Mouse (Mus musculus) embryonic fibroblast, embryonic 13.5 days (primary cell): ENCODE data around the gene Tfap2e. TPM values are rescaled to one million over a fixed set of nuclear protein-coding genes. Genes with fewer than 3 reads are reported as not detected.
A peak's percentile ranks its signal among the peaks of the same experiment; 100 is the strongest.

Experiments
- H3K27ac ChIP-seq: 2 replicates; pipeline ENCODE4 v1.5.1; 2012; ENCODE audit warnings: low read length, control low read depth, inconsistent platforms; ENCODE audit not compliant: insufficient read depth
- H3K4me1 ChIP-seq: 2 replicates; pipeline ENCODE4 v1.6.1; 2011; ENCODE audit warnings: low read length; ENCODE audit not compliant: control insufficient read depth, insufficient read depth
- H3K4me3 ChIP-seq: 2 replicates; pipeline ENCODE4 v1.5.1; 2011; ENCODE audit warnings: mild to moderate bottlenecking, control low read depth, low read length; ENCODE audit not compliant: insufficient read depth
- CTCF ChIP-seq: IDR thresholded peaks from 2 replicates; pipeline ENCODE4 v1.5.1; 2011; ENCODE audit warnings: mild to moderate bottlenecking, control low read depth, low read length, moderate library complexity, borderline replicate concordance; ENCODE audit not compliant: insufficient read depth
- POLR2A ChIP-seq: IDR thresholded peaks from 2 replicates; pipeline ENCODE4 v1.6.1; 2011; ENCODE audit warnings: low read depth, mild to moderate bottlenecking, control low read depth, low read length, moderate library complexity
- polyA plus RNA-seq: library from polyadenylated mRNA; stranded (reverse); fragments of >200 nt; gene quantifications from 2 replicates; pipeline ENCODE4 v1.2.4, GENCODE M21; 2011; ENCODE audit warnings: low read depth; ENCODE audit not compliant: missing spikeins, insufficient read length

Tfap2e gene
- polyA plus RNA-seq, 1 experiment = not detected

DNA sequence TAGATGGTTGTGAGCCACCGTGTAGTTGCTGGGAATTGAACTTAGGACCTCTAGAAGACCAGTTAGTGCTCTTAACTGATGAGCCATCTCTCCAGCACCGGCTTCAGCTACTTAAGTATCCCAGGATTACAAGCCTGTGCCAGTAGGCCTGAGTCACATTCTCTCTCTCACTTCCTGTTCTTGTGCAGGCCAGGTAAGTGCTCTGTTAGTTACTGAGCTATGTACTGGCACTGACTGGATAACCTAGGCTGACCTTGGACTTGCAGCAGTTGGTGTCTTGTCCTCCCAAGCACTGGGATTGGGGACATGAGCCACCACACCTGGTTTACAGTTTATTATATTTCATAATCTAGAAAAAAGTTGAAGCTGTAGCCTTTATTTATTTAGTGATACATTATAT lies 27.4 kb upstream of the Tfap2e start:
- Histone ChIP-seq H3K4me1 (peaks cover 3% of the 10 kb centered on the region; the same call in 1 of the 2 replicates), H3K4me3 (no peak overlapping the region), H3K27ac (no peak overlapping the region)
- no peak for TF ChIP-seq POLR2A
- TF ChIP-seq CTCF = no peak

DNA sequence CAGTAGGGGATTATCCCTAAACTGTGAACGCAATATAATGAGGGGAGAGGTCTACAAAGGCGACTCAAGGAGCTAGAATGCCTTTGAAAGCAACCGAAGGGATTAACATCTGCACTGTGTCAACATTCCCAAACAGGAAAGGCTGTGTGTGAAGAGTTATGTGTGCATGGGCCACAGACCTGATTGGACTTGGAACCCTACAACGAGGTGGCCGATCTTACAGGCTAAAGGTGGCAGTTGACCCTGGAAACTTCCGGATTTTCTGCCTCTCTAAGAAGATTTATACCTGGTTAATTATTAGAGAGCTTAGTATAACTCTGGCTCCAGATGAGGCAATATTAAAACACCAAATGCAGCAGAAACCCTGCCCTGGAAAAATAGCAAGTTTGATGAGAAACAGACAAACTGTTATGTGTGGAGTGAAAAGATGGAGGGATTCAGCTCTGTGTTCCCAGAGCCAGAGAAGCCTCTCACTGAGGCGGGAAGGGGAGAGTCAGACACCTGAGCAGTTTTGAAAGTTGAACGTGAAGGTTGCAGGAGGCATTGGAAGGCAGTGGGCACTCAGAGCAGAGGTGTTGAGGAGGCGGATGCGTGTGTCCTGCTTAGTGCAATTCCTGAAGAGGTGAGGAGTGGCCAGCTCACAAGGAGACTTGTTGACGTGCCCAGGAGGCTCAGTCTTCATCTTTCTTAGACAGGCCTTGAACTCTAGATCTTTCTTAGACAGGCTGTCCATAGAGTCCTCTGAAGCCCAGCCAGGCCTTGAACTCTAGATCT lies 26.7 kb upstream of the Tfap2e start:
- no peak overlapping the region for H3K4me3 ChIP-seq
- H3K27ac ChIP-seq = peak overlapping the region; percentile 63
- TF ChIP-seq POLR2A (no peak), CTCF (no peak)
- peaks cover 3% of the 10 kb centered on the region; the same call in 1 of the 2 replicates for H3K4me1 ChIP-seq

DNA sequence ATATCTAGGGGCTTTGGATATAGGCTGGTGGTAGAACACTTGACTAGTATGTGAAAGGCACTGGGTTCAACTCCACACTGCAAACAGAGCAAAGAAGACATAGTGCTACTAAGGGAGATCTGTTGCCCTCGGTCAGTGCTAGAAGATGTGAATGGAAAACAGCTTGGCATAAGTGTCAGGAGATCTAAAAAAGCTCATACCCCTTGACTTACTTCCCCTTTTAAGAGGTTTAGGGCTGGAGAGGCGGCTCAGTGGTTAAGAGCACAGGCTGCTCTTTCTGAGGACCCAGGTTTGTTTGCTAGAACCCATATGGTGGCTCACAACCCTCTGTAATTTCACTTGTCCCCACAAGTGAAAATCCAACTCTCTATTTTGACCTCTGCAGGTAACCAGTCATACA lies 23.4 kb upstream of the Tfap2e start:
- Histone ChIP-seq H3K4me3 (no peak overlapping the region), H3K27ac (no peak overlapping the region), H3K4me1 (peaks cover 6% of the 10 kb centered on the region)
- TF ChIP-seq CTCF = no peak
- TF ChIP-seq POLR2A = no peak

DNA sequence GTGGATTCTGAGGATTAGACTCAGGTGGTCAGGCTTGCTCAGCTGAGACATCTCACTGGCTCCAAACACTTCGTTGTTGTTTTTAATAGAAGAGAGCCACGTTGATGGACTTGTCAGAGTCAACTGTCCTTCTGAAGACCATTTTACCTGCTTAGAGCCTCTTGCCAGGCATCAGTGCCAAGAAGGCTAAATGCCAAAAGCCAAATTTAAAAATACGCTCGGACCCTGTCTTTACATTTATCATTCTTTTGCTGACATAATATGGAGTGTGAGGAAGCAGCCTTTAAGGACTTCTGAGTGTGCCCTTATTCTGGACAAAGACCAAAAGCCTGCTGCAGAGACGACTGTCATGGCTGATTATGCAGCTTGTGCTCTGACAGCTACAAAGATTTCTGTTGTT lies 22.3 kb upstream of the Tfap2e start:
- Histone ChIP-seq H3K27ac (no peak overlapping the region), H3K4me1 (peaks cover 6% of the 10 kb centered on the region), H3K4me3 (no peak overlapping the region)
- TF ChIP-seq CTCF = no peak
- no peak for TF ChIP-seq POLR2A

DNA sequence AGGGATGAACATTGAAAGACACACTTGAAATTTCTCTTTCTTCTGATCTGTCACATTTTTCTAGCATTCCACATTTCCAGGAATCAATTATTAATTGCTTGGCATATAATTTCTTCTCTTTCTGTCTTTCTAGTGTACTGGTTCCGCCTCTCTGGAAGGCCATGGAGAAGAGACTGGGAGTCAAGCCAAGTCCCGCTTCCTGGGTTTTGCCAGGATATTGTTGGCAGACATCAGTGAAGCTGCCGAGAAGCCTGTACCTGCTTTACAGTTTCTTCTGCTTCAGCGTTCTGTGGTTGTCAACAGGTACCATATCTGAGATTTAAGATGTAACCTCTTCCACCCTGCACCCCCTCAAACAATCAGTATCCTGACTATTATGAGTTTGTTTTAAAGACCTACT lies 20.7 kb upstream of the Tfap2e start:
- Histone ChIP-seq H3K27ac (no peak overlapping the region), H3K4me3 (no peak overlapping the region), H3K4me1 (peaks cover 3% of the 10 kb centered on the region; the same call in 1 of the 2 replicates)
- TF ChIP-seq POLR2A (no peak), CTCF (no peak)

DNA sequence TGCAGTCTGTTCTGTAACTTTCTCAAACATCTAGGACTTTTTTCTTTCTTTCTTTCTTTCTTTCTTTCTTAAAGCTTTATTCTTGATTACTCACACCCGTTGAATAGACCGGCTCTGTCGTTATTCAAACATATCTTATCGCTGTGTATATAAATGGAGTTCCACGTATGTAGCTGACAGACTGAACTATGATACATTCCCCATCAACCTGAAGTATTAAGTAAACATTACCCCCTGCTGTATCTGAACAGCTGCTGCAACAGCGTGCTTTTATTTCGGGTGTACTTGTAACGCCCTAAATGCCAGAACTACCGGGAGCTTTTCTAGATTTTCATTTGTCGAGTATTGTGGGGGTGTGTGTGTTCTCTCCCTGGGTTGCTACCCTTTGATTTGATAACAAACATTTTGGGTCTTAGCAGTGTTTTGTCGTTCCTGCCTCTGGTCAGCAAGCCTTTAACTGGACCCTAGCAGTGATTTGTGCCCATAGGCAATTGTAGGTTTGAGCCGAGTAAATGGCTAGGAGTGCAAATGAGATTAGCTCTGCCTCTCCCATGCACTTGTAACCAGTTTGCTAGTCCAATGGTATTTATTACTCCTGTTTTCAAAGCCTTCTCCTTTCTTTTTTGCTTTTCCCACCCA lies 18.8 kb upstream of the Tfap2e start:
- no peak for TF ChIP-seq POLR2A
- Histone ChIP-seq H3K27ac (no peak overlapping the region), H3K4me1 (peaks cover 3% of the 10 kb centered on the region; the same call in 1 of the 2 replicates), H3K4me3 (no peak overlapping the region)

DNA sequence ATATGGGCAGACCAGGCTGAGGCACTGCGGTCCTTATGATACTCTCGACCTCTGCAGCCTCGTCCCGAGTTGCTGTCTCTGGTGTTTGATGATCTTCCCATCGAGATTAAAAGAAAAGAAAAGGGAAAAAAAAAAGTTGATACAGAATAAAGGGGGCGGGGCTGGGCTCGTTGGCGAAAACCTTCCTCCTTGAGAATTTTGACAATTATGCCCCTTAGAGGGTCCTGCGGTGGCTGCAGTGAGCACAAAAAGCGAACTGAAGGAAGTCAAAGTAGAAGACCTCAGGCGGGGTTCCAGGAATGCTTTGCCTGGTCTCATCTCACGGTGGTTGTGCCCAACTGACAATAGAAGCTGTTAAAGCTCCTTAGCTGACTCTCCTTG lies 18.2 kb upstream of the Tfap2e start:
- Histone ChIP-seq H3K4me3 (peak overlapping the region; percentile 75), H3K27ac (peak overlapping the region; percentile 96; the same call in 1 of the 2 replicates)

DNA sequence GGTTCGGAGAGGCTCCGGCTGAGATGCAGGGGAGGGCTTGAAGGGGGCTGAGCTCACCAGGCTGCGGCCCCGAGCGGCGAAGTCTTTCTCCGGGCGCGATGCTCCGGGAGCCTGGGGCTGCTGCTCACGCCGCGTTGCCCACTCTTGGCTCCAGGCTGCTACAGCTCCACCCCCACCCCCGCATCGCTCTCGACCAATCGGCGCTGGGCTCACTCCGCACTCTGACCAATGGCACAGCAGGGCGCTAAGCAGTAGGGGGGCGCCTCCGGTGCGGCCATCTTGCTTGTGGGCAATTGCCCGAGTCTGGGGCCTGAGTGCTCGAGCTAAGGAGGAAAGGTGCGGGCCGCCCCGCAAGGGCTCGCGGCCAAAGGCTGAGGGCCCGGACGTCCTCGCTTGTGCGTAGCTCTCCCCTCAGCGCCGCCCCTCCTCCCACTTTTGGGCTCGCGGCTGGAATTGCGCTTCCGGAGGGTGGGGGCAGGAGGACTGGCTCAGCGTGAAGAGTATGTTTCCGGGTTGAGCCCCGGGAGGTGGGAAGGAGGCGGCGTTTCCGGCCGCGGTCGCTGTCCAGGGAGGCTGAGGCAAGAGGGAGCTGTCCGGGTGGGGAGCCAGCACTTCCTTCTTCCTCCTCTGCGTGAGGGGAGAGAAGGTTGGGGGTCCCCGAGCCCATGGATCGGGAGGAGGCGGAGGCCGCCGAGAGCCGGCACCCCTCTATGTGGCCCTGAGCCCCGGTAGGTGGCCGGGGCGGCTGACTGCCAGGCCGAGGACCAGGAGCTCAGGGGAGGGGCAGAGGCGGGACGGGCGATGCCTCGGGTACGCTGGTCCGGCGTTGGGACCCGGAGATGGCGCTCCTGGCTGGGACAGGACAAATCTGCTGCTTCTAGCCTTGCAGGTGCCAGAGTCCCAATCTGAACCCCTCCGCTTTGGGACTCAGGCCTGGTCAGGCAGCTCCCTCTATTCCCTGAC lies 17.5 kb upstream of the Tfap2e start, which contains the start of the genes Ncdn and AU040320:
Ncdn (minus strand) TSS at position 171 of the 963 bp plus-strand sequence.
AU040320 (plus strand) TSS at position 277 of the 963 bp plus-strand sequence.
- Histone ChIP-seq H3K4me1 (peaks cover 3% of the 10 kb centered on the region; the same call in 1 of the 2 replicates), H3K4me3 (peak within 1 kb of the TSS; percentile 84)
- TF ChIP-seq CTCF (no peak), POLR2A (peak; percentile 85)

More for the DNA sequence above, 18.2 kb upstream of the Tfap2e start:
- TF ChIP-seq CTCF (no peak), POLR2A (no peak)
- H3K4me1 ChIP-seq = peaks cover 3% of the 10 kb centered on the region; the same call in 1 of the 2 replicates

DNA sequence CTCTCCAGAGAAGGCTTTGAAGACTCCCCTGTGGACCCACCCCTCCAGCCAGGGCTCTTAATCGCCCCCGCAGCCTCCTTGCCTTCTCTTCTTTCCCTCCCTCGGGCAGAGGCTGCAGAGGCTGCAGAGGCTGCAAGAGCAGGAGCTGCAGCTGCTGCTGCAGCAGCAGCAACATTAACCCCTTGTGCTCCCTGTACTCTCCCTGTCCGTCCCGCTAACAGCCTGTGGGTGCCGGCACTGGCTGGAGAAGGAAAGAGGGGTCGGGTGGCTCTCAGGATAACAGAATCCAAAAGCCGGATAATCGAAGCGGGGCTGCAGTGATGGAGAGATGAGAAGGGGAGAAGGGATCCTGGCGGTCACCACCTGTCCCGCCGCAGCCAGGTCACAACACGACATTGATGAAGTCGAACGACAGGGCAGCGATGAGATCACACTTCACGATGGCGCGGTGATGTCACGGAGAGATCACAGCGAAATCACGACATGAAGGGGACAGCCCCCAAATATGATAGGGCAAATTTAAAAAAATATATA lies 16.6 kb upstream of the Tfap2e start:
- peaks cover 3% of the 10 kb centered on the region; the same call in 1 of the 2 replicates for H3K4me1 ChIP-seq
- TF ChIP-seq CTCF = no peak
- H3K4me3 ChIP-seq = peak overlapping the region; percentile 84
- H3K27ac ChIP-seq = no peak overlapping the region

More for the DNA sequence above, 17.5 kb upstream of the Tfap2e start, which contains the start of the genes Ncdn and AU040320:
- H3K27ac ChIP-seq = peak within 1 kb of the TSS; percentile 96
